Comparison of ENCODE assay signal across 6 mouse cellular contexts in the genomic region with DNA sequence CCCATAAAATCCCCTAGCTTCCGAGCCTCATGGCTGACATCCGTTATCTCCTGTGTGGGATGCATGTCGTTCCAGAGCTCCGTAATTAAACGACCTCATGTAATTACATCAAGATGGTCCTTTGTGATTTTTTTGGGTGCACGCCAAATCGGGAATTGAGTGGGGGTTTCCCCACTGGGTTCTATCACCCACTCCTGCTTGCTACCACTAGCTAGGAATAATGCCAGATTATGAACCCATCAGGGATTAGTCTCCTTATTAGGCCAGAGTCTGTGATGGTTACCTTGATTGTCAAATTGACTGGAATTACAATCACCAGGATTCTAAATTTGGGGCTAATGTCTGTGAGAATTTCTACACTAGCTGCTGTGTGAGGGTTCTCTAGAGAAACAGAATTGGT. TPM values are rescaled to one million over a fixed set of nuclear protein-coding genes. Genes with fewer than 3 reads are reported as not detected.
DNase-seq lines count a peak whose midpoint lies in the region; ATAC-seq lines count a peak whose summit lies in the region.
"Not testable (repeated sequence)": the region's sequence is repeated elsewhere in the genome, so short reads cannot be mapped to it uniquely, and the experiment has no call there.
"Had no signal": no experiment of that assay in that cellular context is flagged by ENCODE, and none has a peak within 500 bp of the region (broad histone marks: within the 10 kb centered on the region; RNA-seq: fewer than 3 reads in every experiment).

No protein-coding gene starts in this region.

- not testable (repeated sequence) for H3K9me3 ChIP-seq in forebrain, embryonic 13.5 days (replicated peaks); forebrain, embryonic 16.5 days (ENCODE audit: control insufficient read depth, low read length); midbrain, embryonic 11.5 days (ENCODE audit: control insufficient read depth, low read length); neural tube, embryonic 14.5 days (ENCODE audit: control insufficient read depth, low read length)

- ATAC-seq in forebrain, embryonic 13.5 days, result 0 out of 2 replicates have a peak, but pooled peaks have one; percentile 48
- ATAC-seq in forebrain, embryonic 16.5 days, result 0 out of 2 replicates have a peak, but pooled peaks have one; percentile 26
- not testable (repeated sequence) for ATAC-seq in midbrain, embryonic 11.5 days (ENCODE audit: low FRiP score)
- peak; percentile 69 for ATAC-seq in neural tube, embryonic 14.5 days (ENCODE audit: low read depth)

- not testable (repeated sequence) for H3K9ac ChIP-seq in forebrain, embryonic 13.5 days; forebrain, embryonic 16.5 days (replicated peaks; ENCODE audit: low read depth, low read length); midbrain, embryonic 11.5 days (ENCODE audit: low read length); neural tube, embryonic 14.5 days (replicated peaks; ENCODE audit: low read depth, low read length)

- not testable (repeated sequence) for H3K36me3 ChIP-seq in forebrain, embryonic 13.5 days (ENCODE audit: poor library complexity, severe bottlenecking); forebrain, embryonic 16.5 days (ENCODE audit: control insufficient read depth, insufficient read depth); midbrain, embryonic 11.5 days (ENCODE audit: control insufficient read depth, insufficient read depth, low read length); neural tube, embryonic 14.5 days (ENCODE audit: control insufficient read depth, insufficient read depth, low read length)

- H3K4me3 ChIP-seq in forebrain, embryonic 13.5 days; forebrain, embryonic 16.5 days (replicated peaks; ENCODE audit: low read length); midbrain, embryonic 11.5 days (ENCODE audit: low read depth, low read length); neural tube, embryonic 14.5 days (ENCODE audit: low read depth, low read length): not testable (repeated sequence)

- DNase-seq in Muller cell, postnatal 12 days (ENCODE audit: inconsistent ontology term), result peak; percentile 13
- peak; percentile 72 for DNase-seq in midbrain, embryonic 11.5 days (ENCODE audit: low spot score, missing footprints)

- 41% methylated on average over 7 of the region's 7 CpGs for WGBS in forebrain, embryonic 13.5 days
- WGBS in forebrain, embryonic 16.5 days, result 36% methylated on average over 7 of the region's 7 CpGs
- WGBS in midbrain, embryonic 11.5 days, result 94% methylated on average over 7 of the region's 7 CpGs
- 48% methylated on average over 7 of the region's 7 CpGs for WGBS in neural tube, embryonic 14.5 days

- H3K4me1 ChIP-seq in forebrain, embryonic 13.5 days; forebrain, embryonic 16.5 days (replicated peaks; ENCODE audit: control insufficient read depth, insufficient read depth, low read length); midbrain, embryonic 11.5 days (ENCODE audit: control insufficient read depth, insufficient read depth, low read length); neural tube, embryonic 14.5 days (ENCODE audit: control insufficient read depth, insufficient read depth, low read length): not testable (repeated sequence)

- H3K27ac ChIP-seq in forebrain, embryonic 13.5 days; forebrain, embryonic 16.5 days (ENCODE audit: low read length); midbrain, embryonic 11.5 days (ENCODE audit: low read depth, low read length); neural tube, embryonic 14.5 days (ENCODE audit: low read depth, low read length): not testable (repeated sequence)

- not testable (repeated sequence) for H3K4me2 ChIP-seq in forebrain, embryonic 13.5 days; forebrain, embryonic 16.5 days (ENCODE audit: low read length); midbrain, embryonic 11.5 days; neural tube, embryonic 14.5 days (ENCODE audit: low read depth, low read length)

- not testable (repeated sequence) for H3K27me3 ChIP-seq in forebrain, embryonic 13.5 days; forebrain, embryonic 16.5 days (replicated peaks; ENCODE audit: control insufficient read depth, insufficient read depth, low read length); midbrain, embryonic 11.5 days (ENCODE audit: control insufficient read depth, insufficient read depth, low read length); neural tube, embryonic 14.5 days (ENCODE audit: control insufficient read depth, insufficient read depth, low read length)

RNA-seq across cellular contexts. Expression of a gene that starts 47.9 kb away (rescaled TPM):
- 4.0 and 6.9 TPM in 2 replicates for polyA plus RNA-seq in forebrain, embryonic 13.5 days (2015; fragmentation: Nextera tagmentation; extraction: Ambion mirVana)
- 4.2 and 5.2 TPM in 2 replicates for polyA plus RNA-seq in forebrain, embryonic 16.5 days (2015; fragmentation: Nextera tagmentation; extraction: Ambion mirVana)
- polyA plus RNA-seq in midbrain, embryonic 11.5 days (2014; fragmentation: Nextera tagmentation; extraction: Ambion mirVana), result 10.6 and 11.4 TPM in 2 replicates
- 33.9 and 41.7 TPM in 2 replicates for polyA plus RNA-seq in neural tube, embryonic 14.5 days (2014; fragmentation: Nextera tagmentation; extraction: Ambion mirVana)
- polyA plus RNA-seq: CD4-positive, CD25-positive, alpha-beta regulatory T cell, adult 4 months had no signal
